Comparison of ENCODE assay signal across 8 mouse cellular contexts in genomic region chr1:191989060-191989459, GRCm38 (mm10). TPM values are rescaled to one million over a fixed set of nuclear protein-coding genes. Genes with fewer than 3 reads are reported as not detected.
DNase-seq lines count a peak whose midpoint lies in the region; ATAC-seq and TF ChIP-seq lines count a peak whose summit lies in the region.

No protein-coding gene starts in this region.

- H3K27me3 ChIP-seq in liver, embryonic 11.5 days (replicated peaks; ENCODE audit: control insufficient read depth, insufficient read depth, low read length), result peaks cover 13% of the 10 kb centered on the region
- no peaks in the 10 kb centered on the region for H3K27me3 ChIP-seq in embryonic facial prominence, embryonic 15.5 days
- H3K27me3 ChIP-seq in limb, embryonic 10.5 days (ENCODE audit: low read depth, poor library complexity, severe bottlenecking), result peaks cover 23% of the 10 kb centered on the region
- H3K27me3 ChIP-seq in midbrain, postnatal 0 days (ENCODE audit: insufficient read depth, low read length), result no peaks in the 10 kb centered on the region

- no peak for TF ChIP-seq CTCF in midbrain, postnatal 0 days (IDR thresholded peaks at IDR 0.05)

- no peak for DNase-seq in liver, embryonic 11.5 days (ENCODE audit: low spot score)
- DNase-seq in liver, result no peak
- DNase-seq in limb, embryonic 10.5 days (ENCODE audit: low spot score), result no peak
- no peak for DNase-seq in midbrain, postnatal 0 days (ENCODE audit: low spot score)
- no peak for DNase-seq in cerebellum, adult 9-11 months
- DNase-seq in frontal cortex, adult 2 months (ENCODE audit: extremely low spot score in 1 of 2, low spot score in 1 of 2), result no peak
- DNase-seq in testis, postnatal 14 days (ENCODE audit: low spot score), result no peak

- H3K4me1 ChIP-seq in liver, embryonic 11.5 days (replicated peaks; ENCODE audit: control insufficient read depth, insufficient read depth, low read length), result peaks cover 6% of the 10 kb centered on the region; the same call in 1 of the 2 replicates
- 0 out of 2 replicates have a peak, but pooled peaks cover 9% of the 10 kb centered on the region for H3K4me1 ChIP-seq in embryonic facial prominence, embryonic 15.5 days
- H3K4me1 ChIP-seq in limb, embryonic 10.5 days, result no peaks in the 10 kb centered on the region
- H3K4me1 ChIP-seq in midbrain, postnatal 0 days (ENCODE audit: insufficient read depth, low read length), result no peaks in the 10 kb centered on the region; the same call in 1 of the 2 replicates

- H3K4me2 ChIP-seq in liver, embryonic 11.5 days, result peak overlapping the region; percentile 78
- peak overlapping the region; percentile 53; the same call in 1 of the 2 replicates for H3K4me2 ChIP-seq in embryonic facial prominence, embryonic 15.5 days (replicated peaks)
- peak overlapping the region; percentile 49; the same call in 1 of the 2 replicates for H3K4me2 ChIP-seq in midbrain, postnatal 0 days (ENCODE audit: low read depth, low read length, poor library complexity, severe bottlenecking)

- H3K9ac ChIP-seq in liver, embryonic 11.5 days (ENCODE audit: low read depth, low read length), result no peak overlapping the region
- no peak overlapping the region for H3K9ac ChIP-seq in embryonic facial prominence, embryonic 15.5 days
- H3K9ac ChIP-seq in midbrain, postnatal 0 days (replicated peaks; ENCODE audit: low read length, poor library complexity, severe bottlenecking), result no peak overlapping the region

- no peaks in the 10 kb centered on the region for H3K9me3 ChIP-seq in liver, embryonic 11.5 days (ENCODE audit: control insufficient read depth, low read length)
- no peaks in the 10 kb centered on the region for H3K9me3 ChIP-seq in embryonic facial prominence, embryonic 15.5 days (replicated peaks)
- H3K9me3 ChIP-seq in limb, embryonic 10.5 days (replicated peaks), result no peaks in the 10 kb centered on the region
- H3K9me3 ChIP-seq in midbrain, postnatal 0 days (ENCODE audit: low read length), result no peaks in the 10 kb centered on the region

- 72% methylated on average over 5 of the region's 5 CpGs for WGBS in liver, embryonic 11.5 days
- WGBS in embryonic facial prominence, embryonic 15.5 days, result 84% methylated on average over 5 of the region's 5 CpGs
- WGBS in limb, embryonic 10.5 days, result 87% methylated on average over 5 of the region's 5 CpGs
- WGBS in midbrain, postnatal 0 days, result 97% methylated on average over 5 of the region's 5 CpGs

- no peaks in the 10 kb centered on the region for H3K36me3 ChIP-seq in liver, embryonic 11.5 days (ENCODE audit: control insufficient read depth, insufficient read depth, low read length)
- no peaks in the 10 kb centered on the region for H3K36me3 ChIP-seq in embryonic facial prominence, embryonic 15.5 days
- no peaks in the 10 kb centered on the region for H3K36me3 ChIP-seq in limb, embryonic 10.5 days
- no peaks in the 10 kb centered on the region for H3K36me3 ChIP-seq in midbrain, postnatal 0 days (ENCODE audit: insufficient read depth, low read length)

- H3K4me3 ChIP-seq in liver, embryonic 11.5 days (ENCODE audit: low read depth, low read length), result peak overlapping the region; percentile 60
- 0 out of 2 replicates have a peak overlapping the region, but pooled peaks have one; percentile 60 for H3K4me3 ChIP-seq in embryonic facial prominence, embryonic 15.5 days (replicated peaks)
- H3K4me3 ChIP-seq in limb, embryonic 10.5 days, result peak overlapping the region; percentile 66; the same call in 1 of the 2 replicates
- H3K4me3 ChIP-seq in midbrain, postnatal 0 days (ENCODE audit: low read depth, low read length), result peak overlapping the region; percentile 43; the same call in 1 of the 2 replicates

- no peak overlapping the region for H3K27ac ChIP-seq in liver, embryonic 11.5 days (ENCODE audit: low read depth, low read length)
- no peak overlapping the region for H3K27ac ChIP-seq in embryonic facial prominence, embryonic 15.5 days (replicated peaks)
- H3K27ac ChIP-seq in limb, embryonic 10.5 days, result no peak overlapping the region
- no peak overlapping the region for H3K27ac ChIP-seq in midbrain, postnatal 0 days (ENCODE audit: low read depth, low read length)

- no peak for ATAC-seq in liver, embryonic 11.5 days (replicated peaks; ENCODE audit: low FRiP score)
- ATAC-seq in embryonic facial prominence, embryonic 15.5 days (ENCODE audit: insufficient number of reproducible peaks, low FRiP score, low TSS enrichment, low read depth), result no peak
- ATAC-seq in midbrain, postnatal 0 days (ENCODE audit: low FRiP score), result no peak

RNA-seq across cellular contexts. Expression of gene Rd3, which starts 11.9 kb away (rescaled TPM):
- polyA plus RNA-seq in liver, embryonic 11.5 days (2014; fragmentation: Nextera tagmentation; extraction: Ambion mirVana), result 0.21 TPM in 1 of 2 replicates, not detected in the other
- polyA plus RNA-seq in embryonic facial prominence, embryonic 15.5 days (2015; fragmentation: Nextera tagmentation; extraction: Ambion mirVana), result 8.7 and 10.1 TPM in 2 replicates
- polyA plus RNA-seq in limb, embryonic 10.5 days (2016; fragmentation: Nextera tagmentation; extraction: Ambion mirVana), result 0.06 TPM in 1 of 2 replicates, not detected in the other
- total RNA-seq in midbrain, postnatal 0 days (2014; rRNA removed), result 1.5 and 3.3 TPM in 2 replicates
- 2.0 and 2.8 TPM in 2 replicates for polyA plus RNA-seq in midbrain, postnatal 0 days (2015; fragmentation: Nextera tagmentation; extraction: Ambion mirVana)
- 2.0 and 2.6 TPM in 2 replicates for polyA plus RNA-seq in frontal cortex, adult 2 months (2012; rRNA removed)
